Mouse (Mus musculus) midbrain, postnatal 0 days (tissue): ENCODE measurements at regions not wholly inside any gene's neighbourhood (a gene's known extent, or its start where the extent isn't known, plus 50 kb on each side); places are given as distances from the start of the nearest gene placed in this dataset.

Experiments used
- ATAC-seq: fragments of 200-750 bp; cut with Nextera tagmentation; 2 replicates; pipeline ENCODE4 v1.8.0; 2017; ENCODE audit warnings: moderate number of reproducible peaks, mild to moderate bottlenecking, moderate TSS enrichment, moderate library complexity; ENCODE audit not compliant: low FRiP score
- DNase-seq: peaks from one replicate; pipeline ENCODE4 v3.0.0-alpha.2; 2015; ENCODE audit warnings: low spot score
- H3K27ac ChIP-seq: fragments of 300-500 bp; sonication (generic); 2 replicates; pipeline ENCODE4 v1.5.1; 2014; ENCODE audit warnings: low read depth, mild to moderate bottlenecking, low read length, mixed read lengths
- H3K27me3 ChIP-seq: fragments of 300-500 bp; sonication (generic); 2 replicates; pipeline ENCODE4 v1.6.1; 2014; ENCODE audit warnings: low read length, control low read depth, mixed read lengths; ENCODE audit not compliant: insufficient read depth
- H3K36me3 ChIP-seq: fragments of 300-500 bp; sonication (generic); 2 replicates; pipeline ENCODE4 v1.6.1; 2014; ENCODE audit warnings: low read length, control low read depth, mixed read lengths; ENCODE audit not compliant: insufficient read depth
- H3K4me1 ChIP-seq: fragments of 300-500 bp; sonication (generic); 2 replicates; pipeline ENCODE4 v1.6.1; 2014; ENCODE audit warnings: mild to moderate bottlenecking, control low read depth, antibody characterized with exemption, low read length, mixed read lengths; ENCODE audit not compliant: insufficient read depth
- H3K4me2 ChIP-seq: fragments of 300-500 bp; sonication (generic); 2 replicates; pipeline ENCODE4 v1.6.1; 2014; ENCODE audit warnings: low read depth, mild to moderate bottlenecking, low read length, mixed read lengths; ENCODE audit not compliant: poor library complexity, severe bottlenecking
- H3K4me3 ChIP-seq: fragments of 300-500 bp; sonication (generic); 2 replicates; pipeline ENCODE4 v1.5.1; 2014; ENCODE audit warnings: low read depth, mild to moderate bottlenecking, low read length, moderate library complexity
- H3K9ac ChIP-seq: fragments of 300-500 bp; sonication (generic); replicated peaks from 2 replicates; pipeline ENCODE4 v1.6.1; 2014; ENCODE audit warnings: mild to moderate bottlenecking, low read length, moderate library complexity, mixed read lengths; ENCODE audit not compliant: poor library complexity, severe bottlenecking
- H3K9me3 ChIP-seq: fragments of 300-500 bp; sonication (generic); 2 replicates; pipeline ENCODE4 v1.6.1; 2016; ENCODE audit warnings: low read length, control low read depth
- CTCF ChIP-seq: IDR thresholded peaks from 2 replicates; pipeline ENCODE4 v1.5.1; 2016; ENCODE audit warnings: antibody characterized with exemption, mild to moderate bottlenecking
- WGBS: fragments of 180-500 bp; shearing (Covaris S2); extraction: QIAGEN DNeasy Blood & Tissue Kit; methylation state at CpG from one replicate; pipeline ENCODE4 v1.1.7; 2014; 5-methylcytosine and 5-hydroxymethylcytosine counted together

DNA sequence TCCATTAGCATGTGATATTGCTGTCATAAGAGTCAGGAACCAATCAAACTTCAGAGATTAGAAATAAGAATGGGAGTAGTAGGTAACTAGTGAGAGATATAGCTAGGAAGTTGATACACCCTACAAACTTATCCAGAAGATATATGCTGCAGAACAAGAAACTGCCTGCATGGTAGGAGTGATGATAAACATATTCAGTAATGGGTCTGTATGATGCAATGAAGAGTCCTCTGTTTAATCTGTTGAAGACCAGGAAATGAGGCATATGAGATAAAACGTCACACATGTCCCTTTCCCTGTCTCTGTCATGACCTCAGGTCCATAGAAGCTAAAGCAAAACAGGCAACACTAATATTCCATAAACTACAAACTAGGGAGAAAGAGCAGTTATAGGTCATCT lies 162.2 kb upstream of the Ppargc1a start:
- no peak for TF ChIP-seq CTCF
- no peak overlapping the region for H3K4me3 ChIP-seq
- 84% methylated on average over 1 of the region's 1 CpGs for WGBS
- ATAC-seq, result no peak
- H3K4me2 ChIP-seq, result no peak overlapping the region
- no peak overlapping the region for H3K27ac ChIP-seq
- no peaks in the 10 kb centered on the region for H3K9me3 ChIP-seq
- H3K27me3 ChIP-seq, result no peaks in the 10 kb centered on the region
- no peak for DNase-seq
- no peak overlapping the region for H3K9ac ChIP-seq
- no peaks in the 10 kb centered on the region for H3K4me1 ChIP-seq
- H3K36me3 ChIP-seq, result no peaks in the 10 kb centered on the region

DNA sequence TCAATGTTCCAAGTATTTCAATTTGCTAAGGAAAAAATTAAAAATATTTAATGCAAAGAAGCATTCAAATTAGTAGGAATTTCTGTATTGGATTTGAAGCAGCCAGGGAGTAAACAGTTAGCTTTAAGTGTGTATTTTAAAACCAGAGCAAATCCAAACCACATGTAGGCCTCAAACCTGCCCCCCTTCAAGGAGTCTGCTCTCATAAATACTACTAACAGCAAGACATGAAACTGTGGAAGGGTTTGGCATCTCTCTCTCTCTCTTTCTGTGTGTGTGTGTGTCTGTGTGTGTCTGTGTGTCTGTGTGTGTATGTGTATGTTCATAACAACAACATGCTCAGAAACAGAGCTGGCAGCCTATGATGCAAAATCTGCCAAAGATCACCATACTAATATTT lies 159.2 kb upstream of the Ppargc1a start:
- H3K4me1 ChIP-seq, result no peaks in the 10 kb centered on the region
- TF ChIP-seq CTCF, result no peak
- no peak overlapping the region for H3K4me3 ChIP-seq
- H3K9ac ChIP-seq, result no peak overlapping the region
- no peak for DNase-seq
- no peaks in the 10 kb centered on the region for H3K27me3 ChIP-seq
- no peak for ATAC-seq
- H3K36me3 ChIP-seq, result no peaks in the 10 kb centered on the region
- no peak overlapping the region for H3K27ac ChIP-seq
- H3K9me3 ChIP-seq, result no peaks in the 10 kb centered on the region
- H3K4me2 ChIP-seq, result no peak overlapping the region

DNA sequence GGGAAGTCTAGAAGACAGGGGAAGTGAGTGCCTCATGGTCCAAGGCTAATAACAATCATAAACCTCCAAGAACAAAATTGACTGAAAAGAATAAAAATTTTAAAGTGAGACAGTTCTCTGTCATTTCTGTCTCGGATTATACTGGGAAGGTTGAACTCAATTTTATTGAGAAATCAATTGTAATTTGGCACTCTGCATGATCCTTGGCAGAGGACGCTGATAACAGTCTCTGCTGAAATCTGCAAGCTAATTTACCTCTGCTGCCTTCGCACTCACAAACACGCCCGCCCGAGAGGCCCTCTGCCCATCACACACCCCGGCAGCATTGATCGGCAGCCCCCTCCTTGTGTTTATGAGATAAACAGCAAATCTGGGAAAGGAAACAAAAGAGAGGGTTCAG lies 151.4 kb upstream of the Ppargc1a start:
- ATAC-seq (no peak), DNase-seq (no peak)
- no peak for TF ChIP-seq CTCF
- Histone ChIP-seq H3K27ac (no peak overlapping the region), H3K4me1 (no peaks in the 10 kb centered on the region; the same call in 1 of the 2 replicates), H3K4me3 (no peak overlapping the region), H3K9me3 (no peaks in the 10 kb centered on the region), H3K4me2 (no peak overlapping the region), H3K36me3 (no peaks in the 10 kb centered on the region), H3K27me3 (no peaks in the 10 kb centered on the region), H3K9ac (no peak overlapping the region)
- 77% methylated on average over 8 of the region's 8 CpGs for WGBS

DNA sequence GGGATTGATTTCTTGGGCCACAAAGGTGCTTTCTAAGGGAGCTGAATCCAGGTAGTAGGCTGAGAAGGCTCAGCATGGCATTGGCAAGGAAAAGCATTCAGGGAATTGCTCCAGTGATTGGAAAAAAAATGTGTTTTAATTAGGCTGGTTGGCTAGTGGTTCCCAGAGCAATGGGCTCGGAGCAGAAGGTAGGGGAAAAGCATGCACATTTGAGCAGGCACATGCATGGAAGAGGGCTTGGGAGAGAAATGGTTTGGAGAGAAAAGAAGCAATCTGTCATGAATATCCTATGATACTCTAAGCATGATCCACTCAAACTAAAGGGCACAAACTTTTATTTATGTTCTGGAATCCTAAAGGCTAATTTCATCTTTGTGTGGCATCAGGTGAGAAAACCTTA lies 150.9 kb upstream of the Ppargc1a start:
- H3K4me2 ChIP-seq, result no peak overlapping the region
- TF ChIP-seq CTCF, result no peak

DNA sequence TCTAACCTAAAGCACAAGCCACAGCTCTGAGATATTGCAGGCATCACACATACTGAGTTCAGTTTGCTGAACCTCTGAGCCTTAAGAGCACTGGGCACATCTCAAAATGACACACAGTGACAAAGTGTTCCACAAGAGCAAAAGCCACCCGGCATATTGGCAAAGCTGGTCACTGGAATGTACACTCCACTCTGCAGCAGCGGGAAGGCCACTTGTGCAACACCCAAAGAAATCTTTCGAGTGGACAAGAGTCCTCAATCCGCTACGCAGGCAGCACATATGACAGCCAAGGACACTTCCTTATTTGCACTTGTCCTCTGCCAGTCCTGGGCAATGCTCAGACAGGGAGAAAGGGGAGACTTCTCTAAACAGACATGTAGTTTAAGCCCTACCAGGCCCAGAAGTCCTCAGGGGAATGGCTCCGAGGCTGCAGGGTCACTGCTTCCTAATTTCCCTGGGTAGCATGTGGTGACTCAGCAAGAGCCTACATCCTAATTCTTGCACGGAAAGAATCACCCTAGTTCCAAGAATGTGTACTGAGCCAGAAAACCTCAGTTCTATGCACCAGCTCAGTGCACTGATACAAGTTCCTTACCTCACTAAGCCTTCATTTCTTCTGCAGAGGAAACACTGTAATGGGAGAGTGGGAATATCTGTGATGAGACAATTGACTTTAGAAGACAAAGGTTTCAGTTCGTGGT lies 144.5 kb upstream of the Ppargc1a start:
- no peak for DNase-seq
- H3K27ac ChIP-seq, result no peak overlapping the region
- no peaks in the 10 kb centered on the region for H3K9me3 ChIP-seq
- no peak for ATAC-seq
- 79% methylated on average over 8 of the region's 8 CpGs for WGBS
- H3K9ac ChIP-seq, result no peak overlapping the region
- TF ChIP-seq CTCF, result no peak
- no peaks in the 10 kb centered on the region for H3K36me3 ChIP-seq
- H3K4me1 ChIP-seq, result no peaks in the 10 kb centered on the region
- no peak overlapping the region for H3K4me2 ChIP-seq
- H3K27me3 ChIP-seq, result no peaks in the 10 kb centered on the region
- H3K4me3 ChIP-seq, result no peak overlapping the region

More for the DNA sequence above, 150.9 kb upstream of the Ppargc1a start:
- no peaks in the 10 kb centered on the region for H3K27me3 ChIP-seq
- ATAC-seq, result no peak
- no peaks in the 10 kb centered on the region; the same call in 1 of the 2 replicates for H3K4me1 ChIP-seq
- H3K4me3 ChIP-seq, result no peak overlapping the region
- H3K36me3 ChIP-seq, result no peaks in the 10 kb centered on the region
- H3K27ac ChIP-seq, result no peak overlapping the region
- no peak overlapping the region for H3K9ac ChIP-seq
- no peak for DNase-seq
- no peaks in the 10 kb centered on the region for H3K9me3 ChIP-seq
- WGBS, result 63% methylated on average over 1 of the region's 1 CpGs

DNA sequence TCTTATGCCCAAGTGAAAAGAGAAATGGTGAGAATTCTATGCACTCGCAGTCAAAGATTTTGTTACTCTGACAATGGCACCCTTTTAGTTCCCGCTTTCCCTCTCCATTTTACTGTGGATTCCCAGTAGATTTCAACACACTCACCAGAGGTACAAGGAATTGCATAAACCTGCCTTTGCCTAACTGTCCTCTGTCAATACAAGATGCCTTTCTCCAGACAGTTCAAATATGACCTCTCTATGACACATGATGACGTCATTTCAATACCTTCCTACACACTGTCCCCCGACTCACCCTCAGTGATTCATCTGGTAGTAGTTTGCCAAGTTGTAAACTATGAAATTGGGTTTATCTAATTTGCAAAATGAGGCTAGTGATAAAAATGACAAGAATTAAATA lies 143.1 kb upstream of the Ppargc1a start:
- H3K36me3 ChIP-seq, result no peaks in the 10 kb centered on the region
- no peak for TF ChIP-seq CTCF
- no peak for ATAC-seq
- H3K27me3 ChIP-seq, result no peaks in the 10 kb centered on the region
- H3K9ac ChIP-seq, result no peak overlapping the region
- no peak overlapping the region for H3K27ac ChIP-seq
- no peaks in the 10 kb centered on the region for H3K4me1 ChIP-seq
- no peak overlapping the region for H3K4me2 ChIP-seq
- H3K4me3 ChIP-seq, result no peak overlapping the region
- DNase-seq, result no peak
- 93% methylated on average over 4 of the region's 4 CpGs for WGBS
- no peaks in the 10 kb centered on the region for H3K9me3 ChIP-seq
